Mouse (Mus musculus): ENCODE measurements at regions not wholly inside any gene's neighbourhood (a gene's known extent, or its start where the extent isn't known, plus 50 kb on each side); places are given as distances from the start of the nearest gene placed in this dataset.

DNA sequence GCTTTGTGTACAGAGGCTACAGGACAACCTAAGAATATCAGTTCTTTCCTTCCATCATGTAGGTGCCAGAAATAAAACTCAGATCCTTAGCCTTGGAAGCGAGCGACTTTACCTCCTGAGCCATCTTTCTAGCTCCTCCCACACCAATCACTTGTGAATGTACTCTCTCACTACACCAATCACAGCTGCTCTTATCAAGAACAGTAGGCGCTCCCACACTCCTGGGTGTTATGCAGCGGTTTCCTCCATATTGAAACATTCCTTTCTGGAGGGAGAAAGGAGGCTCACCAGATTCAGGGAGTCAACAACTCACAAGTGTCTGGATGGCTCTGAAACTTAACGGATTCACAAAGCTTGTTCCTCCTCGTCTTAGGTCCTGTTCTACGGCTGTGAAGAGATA is 168.1 kb upstream of the Arid2 start:
- no peak for DNase-seq (ENCODE audit: low spot score in 2 of 2)

DNA sequence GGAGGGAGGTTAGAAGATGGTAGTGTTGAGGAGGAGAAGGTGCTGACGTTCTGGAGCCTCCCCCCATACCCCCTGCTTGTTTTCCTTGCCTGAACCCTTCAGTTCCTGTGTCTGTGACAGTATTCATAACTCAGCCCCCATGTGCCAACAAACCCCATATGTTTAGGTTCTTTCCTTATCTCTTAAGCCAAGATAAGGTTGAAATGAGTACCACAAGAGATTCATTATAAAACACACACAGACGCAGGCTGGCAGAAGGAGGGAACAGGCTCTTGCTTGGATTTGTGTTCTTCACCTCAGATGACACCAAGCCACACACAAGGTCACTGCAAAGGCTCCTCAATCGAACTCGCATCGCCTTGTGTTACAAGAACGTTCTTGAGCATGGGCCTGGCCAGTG is 162.9 kb upstream of the Arid2 start:
- peak in 1 of 2 experiments; percentile 33 for DNase-seq (ENCODE audit: low spot score in 2 of 2)

DNA sequence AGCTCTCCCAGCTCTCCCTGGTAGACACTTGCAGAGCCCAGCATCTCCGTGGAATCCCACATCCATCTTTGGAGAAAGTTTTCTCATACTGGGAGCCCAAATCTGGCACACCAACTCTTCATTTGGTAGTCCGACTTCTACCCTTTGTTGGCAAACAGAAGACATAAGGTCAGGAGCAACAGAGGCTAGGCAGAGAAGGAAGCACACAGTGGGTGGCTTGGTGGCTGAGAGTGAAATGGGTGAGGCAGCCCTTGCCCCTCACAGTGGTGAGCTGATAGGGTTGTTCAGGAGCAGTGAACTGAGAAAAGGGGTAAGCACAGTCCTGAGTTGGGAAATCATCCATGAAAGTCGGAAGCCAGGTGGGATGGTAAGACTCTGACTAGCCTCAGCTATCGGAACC is 157.6 kb upstream of the Arid2 start:
- DNase-seq (ENCODE audit: low spot score in 2 of 2), result no peak

DNA sequence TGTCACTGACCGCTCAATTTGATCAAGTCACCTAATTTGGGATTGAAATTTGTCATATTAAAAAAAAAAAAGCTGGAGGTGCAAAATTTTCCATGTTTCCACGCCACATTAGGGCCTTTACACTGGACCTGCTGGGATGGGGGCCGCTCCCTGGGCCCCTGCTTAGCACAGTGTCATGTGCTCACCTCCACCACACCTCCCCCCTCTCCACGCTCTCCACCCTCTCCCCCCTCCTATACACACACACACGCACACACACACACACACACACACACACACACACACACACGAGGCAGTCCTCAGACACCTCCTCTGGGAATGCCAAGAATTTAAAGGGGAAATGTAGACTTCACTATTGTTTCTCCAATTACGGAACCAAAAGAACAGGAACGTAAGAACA is 156.8 kb upstream of the Arid2 start:
- no peak for DNase-seq (ENCODE audit: low spot score in 2 of 2)

DNA sequence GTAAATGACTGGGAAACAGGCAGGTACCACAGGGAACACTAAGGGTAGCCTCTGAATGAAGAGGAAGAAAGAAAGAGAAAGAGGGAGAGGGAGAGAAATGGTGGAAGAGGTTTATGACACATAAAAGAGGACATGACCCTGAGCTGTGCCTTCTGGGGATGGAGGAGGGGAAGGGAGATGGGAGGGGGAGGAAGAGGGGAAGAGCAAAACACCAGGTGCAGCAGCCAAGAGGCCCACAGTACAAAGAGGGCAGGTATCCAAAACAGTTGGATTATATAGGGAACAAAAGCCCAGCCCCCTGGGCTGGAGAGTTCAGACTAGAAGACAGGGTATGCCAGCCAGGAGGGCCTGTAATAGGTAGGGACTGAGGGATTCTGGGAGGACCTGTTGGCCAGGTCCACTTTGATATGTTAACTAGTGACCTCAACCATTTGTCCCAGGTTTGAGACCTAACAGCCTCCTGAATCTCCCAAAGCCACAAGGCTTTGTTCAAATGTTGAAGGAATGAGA is 155.7 kb upstream of the Arid2 start:
- no peak for DNase-seq (ENCODE audit: low spot score in 2 of 2)

DNA sequence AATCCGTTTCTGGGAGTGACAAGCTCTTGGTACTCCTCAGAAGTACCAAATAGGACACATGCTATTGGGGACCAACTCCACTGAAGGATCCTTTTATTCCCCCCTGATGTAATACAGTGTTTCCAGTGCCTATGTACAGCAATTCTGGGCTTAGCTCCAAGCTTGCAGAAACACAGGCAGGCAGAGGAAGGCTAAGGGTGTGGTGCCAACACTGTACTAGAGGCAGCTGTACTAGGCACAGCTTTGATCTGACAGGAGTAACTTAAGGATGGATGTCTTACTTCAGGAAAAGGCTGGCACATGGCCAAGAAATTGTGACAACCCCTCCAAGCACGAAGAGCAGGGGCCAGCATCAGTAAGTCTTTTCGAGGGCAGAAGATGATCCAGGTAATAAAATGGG is 154.7 kb upstream of the Arid2 start:
- DNase-seq (ENCODE audit: low spot score in 2 of 2), result peak; percentile 65 to 75

DNA sequence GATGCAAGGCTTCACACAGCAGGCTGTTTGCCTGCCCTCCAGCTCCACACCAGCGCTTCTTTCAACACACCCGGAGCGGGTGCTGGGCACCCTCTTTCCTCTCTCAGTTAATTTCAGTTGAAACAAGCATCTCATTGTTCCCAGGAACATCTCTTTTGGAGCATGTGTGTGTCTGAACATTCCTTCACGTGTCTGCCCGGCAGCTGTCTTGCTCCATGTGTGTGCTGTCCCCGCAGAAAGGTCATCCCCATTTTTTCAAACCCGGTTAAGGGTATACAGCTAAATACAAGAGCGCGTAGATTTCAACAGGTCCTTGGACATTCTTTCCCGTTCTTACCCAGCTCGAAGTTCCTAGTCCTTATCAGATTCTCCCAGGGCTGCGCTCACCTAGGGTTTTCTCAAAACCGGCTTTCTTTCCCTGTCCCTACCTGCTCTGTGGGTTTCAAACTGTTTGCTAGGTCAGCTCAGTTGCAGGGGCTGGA is 152.0 kb upstream of the Arid2 start:
- DNase-seq (ENCODE audit: low spot score in 2 of 2), result peak in 1 of 2 experiments; percentile 32

DNA sequence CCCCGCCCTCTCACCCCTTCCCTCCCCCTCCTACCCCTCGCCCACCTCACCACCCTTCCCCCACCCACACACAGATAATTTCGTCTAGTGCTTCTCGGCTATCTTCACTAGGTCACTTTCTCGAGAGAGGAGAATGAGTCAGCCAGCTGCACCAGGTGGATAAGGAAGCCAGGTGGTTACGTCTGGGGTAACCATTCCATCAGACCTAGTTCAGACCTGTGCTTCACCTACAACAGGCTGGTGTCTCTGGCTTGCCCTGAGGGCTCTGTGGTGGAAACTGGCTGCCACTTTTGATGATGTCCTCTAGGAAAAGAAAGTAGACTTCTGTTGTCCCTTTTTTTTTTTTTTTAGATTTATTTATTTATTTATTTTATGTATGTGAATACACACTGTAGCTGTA is 151.5 kb upstream of the Arid2 start:
- DNase-seq (ENCODE audit: low spot score in 2 of 2), result no peak

DNA sequence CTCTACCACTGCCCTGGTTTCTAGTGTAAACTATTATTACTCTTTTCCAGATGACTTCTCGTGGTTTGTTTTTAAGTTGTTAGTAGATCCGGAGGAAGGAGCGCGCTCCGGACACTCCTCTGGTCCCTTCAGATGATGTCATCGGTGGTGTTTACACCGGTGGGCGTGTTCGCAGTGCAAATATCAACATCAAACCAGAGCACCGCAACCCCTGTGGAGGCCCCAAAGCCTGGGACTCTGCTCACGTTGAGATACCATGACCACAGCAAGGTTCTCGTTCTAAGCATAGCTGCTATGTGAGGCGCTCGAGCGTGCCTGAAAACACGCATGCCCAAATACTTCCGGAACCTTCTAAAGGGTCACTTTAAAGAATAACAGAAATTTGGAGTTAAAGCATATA is 149.8 kb upstream of the Arid2 start:
- no peak for DNase-seq (ENCODE audit: low spot score in 2 of 2)

DNA sequence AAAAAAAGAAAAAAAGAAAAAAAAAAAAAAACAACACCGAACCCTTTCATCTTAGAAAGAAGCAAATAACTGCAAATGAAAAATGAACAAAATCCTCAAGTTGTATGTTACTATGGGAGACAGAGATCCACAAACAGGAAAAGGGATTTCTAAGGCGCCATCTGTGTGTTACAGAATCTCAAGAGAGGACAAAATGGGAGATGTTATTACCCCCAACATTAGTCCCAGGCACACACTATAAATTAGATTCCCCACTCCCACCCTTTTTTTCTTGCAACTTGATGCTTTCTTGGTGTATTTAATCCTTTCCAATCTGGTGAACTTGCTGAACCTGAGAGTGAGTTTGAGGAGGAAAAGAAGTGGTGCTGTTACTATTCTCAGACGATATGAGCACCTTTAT is 149.4 kb upstream of the Arid2 start:
- DNase-seq (ENCODE audit: low spot score in 2 of 2), result no peak

DNA sequence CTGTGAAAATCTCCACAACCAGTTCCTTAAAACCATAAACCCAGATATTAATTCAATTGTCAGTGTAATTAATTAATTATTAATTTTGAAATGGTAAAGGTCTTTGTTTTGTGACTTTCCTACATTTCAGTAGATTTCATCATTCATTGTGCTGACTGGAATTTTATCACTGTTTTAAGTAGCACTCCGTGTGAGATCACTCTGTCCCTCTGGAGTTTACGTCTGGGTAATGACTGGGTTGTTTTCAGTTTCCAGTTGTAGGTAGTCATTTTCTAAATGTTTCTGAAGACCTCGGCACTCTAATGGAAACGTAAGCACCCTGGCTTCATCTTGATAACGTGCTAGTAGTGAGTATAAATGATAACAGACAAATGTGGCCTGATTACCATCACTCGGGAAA is 133.8 kb upstream of the Arid2 start:
- DNase-seq (ENCODE audit: low spot score in 2 of 2), result no peak

DNA sequence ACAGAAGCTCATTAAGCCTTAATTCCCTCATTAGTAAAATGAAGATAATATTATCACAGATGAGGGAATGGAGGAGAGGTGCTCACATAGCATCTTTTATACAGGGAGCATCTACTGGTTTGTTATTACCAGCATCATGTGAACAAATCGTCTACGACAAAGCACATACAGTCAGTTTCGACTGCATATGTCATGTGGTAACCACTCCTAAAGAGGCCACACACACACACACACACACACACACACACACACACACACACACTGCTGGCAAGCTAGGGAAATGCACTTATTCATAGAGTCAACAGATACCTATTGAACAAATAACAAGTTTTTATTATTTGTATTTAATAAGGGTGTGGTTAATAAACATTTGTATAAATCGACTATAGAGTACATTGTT is 129.0 kb upstream of the Arid2 start:
- no peak for DNase-seq (ENCODE audit: low spot score in 2 of 2)

DNA sequence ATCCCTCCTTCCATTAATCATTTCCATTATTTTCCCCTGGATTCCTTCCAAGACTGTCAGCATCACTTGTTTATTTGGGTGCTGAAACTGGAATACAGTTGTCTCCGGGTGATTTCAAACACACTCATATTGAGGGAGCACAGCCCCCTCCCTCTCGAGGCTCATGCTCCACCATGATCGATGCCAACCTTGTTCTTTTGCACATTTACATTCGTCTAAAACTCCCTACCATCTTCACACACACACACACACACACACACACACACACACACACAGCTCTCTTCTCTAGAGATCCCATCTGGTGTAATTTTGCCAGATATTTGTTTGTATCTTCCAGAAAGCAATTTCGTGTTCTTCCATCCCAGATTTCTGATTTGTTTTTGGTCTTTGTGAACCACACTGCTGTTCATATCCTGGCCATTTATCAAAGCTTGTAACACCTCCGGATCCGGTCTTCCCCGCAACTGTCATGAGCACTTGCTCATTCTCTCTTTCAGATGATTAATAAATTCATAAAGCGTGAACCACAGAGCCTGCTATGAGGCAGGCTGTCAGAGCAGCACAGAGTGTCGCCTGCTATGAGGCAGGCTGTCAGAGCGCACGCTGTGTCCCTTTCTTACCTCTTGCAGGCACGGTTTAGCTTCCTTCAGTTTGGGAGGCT is 122.4 kb upstream of the Arid2 start:
- peak; percentile 25 to 36 for DNase-seq (ENCODE audit: low spot score in 2 of 2)

DNA sequence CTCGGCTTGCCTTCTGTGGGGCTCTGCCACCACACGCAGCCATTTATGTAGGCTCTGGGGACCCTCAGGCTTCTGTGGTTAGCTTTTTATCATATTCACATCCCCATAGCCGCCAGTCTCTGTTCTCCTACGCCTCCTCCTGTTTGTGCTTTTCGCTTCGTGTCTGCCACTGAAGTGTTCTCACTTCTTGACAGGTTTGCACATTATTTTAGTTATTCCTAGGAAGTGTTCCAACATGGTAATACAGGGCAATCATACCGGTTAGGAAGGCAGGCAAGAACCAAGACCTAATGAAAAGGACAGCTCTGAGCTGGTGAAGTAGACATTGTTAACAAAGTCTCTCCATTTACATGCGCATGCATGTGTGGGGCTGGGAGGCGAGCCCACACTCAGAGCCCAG is 120.1 kb upstream of the Arid2 start:
- DNase-seq (ENCODE audit: low spot score in 2 of 2), result no peak

DNA sequence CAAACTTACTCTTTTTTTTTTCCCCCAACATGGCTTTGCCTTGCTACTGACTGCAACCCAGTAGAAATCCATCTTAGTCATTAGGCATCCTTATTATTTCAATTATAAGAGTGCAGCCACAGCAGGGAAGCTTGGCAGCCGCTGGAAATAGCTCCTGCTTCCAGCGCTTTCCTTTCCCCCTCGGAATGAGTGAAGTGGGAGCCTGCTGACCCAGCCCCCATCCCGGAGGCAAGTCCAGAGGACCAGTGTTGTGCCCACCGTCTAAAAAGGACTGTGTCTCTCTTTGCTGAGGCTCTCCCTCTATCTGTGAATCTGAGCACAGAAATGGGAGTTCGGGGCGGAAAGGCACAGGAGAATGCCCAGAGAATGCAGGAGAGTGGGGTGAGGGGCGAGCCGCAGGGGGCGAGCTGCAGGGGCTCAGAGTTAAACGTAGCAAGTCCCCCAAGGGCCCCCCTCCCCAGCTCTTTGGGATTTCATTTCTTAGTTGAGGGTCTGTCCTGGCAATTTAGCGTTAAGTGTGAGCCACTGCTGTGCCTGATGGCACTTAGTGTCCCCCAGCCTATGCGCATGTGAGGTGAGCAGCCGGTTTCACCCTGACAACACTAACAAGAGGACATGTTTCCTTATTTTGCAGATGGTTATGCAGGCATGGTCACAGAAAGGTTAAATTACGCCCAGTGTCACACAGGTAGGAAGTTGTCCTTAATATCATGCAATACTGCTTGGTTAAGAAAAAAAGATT is 117.4 kb upstream of the Arid2 start:
- no peak for DNase-seq (ENCODE audit: low spot score in 2 of 2)

DNA sequence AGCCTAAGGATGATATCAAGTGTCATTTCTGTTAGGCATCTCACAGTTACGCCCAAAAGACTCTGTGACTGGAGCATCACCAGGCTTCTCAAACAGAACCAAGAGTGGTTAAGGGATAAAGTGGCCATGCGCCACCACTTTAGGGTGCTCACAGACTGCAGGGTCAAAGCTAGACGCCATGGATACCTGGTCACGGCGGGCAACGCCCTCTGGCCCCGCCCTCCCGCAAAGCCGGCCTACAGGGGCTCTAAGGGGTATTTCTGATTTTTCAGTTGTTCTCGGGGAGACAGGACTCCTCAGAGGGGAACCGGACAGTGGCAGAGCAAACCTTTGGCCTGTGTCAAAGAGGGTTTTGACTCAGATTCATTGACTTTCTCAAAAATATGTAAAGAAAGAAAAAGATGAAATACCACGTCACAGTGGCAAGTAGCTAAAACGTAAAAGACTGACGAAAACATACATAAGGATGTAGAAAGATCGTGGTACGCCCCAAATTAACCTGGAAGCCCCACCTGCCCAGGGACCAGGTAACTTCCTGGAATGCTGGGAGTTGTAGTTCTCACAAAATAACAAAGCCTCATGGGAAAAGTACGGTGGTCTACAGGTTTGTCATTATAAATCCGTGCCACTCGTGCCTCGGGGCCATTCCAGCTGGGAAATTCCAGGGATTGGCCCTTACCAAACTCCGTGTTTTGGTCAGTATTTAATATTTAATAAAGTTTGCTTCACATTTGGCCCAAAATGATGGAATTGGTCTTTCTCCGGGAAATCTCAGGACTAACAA is 116.1 kb upstream of the Arid2 start:
- peak; percentile 45 to 46 for DNase-seq (ENCODE audit: low spot score in 2 of 2)

DNA sequence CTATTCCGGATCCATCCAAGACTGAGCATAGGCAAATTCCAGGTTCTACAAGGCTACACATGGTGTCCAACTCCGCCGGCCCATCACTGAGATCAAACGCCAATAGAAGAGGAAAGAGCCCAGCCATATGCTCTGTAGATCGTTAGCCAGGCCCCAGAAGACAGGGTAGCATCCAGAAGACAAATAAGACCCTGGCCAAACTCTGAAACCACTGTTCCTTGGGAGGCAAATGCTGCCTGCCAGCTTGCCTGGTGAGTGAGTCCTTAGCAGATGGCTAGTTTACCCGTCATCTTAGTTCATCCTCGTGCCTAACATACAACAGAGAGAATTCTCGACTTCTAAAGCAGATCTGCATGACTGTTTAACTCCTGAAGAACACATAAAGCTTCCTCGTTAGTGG is 109.4 kb upstream of the Arid2 start:
- no peak for DNase-seq (ENCODE audit: low spot score in 2 of 2)

DNA sequence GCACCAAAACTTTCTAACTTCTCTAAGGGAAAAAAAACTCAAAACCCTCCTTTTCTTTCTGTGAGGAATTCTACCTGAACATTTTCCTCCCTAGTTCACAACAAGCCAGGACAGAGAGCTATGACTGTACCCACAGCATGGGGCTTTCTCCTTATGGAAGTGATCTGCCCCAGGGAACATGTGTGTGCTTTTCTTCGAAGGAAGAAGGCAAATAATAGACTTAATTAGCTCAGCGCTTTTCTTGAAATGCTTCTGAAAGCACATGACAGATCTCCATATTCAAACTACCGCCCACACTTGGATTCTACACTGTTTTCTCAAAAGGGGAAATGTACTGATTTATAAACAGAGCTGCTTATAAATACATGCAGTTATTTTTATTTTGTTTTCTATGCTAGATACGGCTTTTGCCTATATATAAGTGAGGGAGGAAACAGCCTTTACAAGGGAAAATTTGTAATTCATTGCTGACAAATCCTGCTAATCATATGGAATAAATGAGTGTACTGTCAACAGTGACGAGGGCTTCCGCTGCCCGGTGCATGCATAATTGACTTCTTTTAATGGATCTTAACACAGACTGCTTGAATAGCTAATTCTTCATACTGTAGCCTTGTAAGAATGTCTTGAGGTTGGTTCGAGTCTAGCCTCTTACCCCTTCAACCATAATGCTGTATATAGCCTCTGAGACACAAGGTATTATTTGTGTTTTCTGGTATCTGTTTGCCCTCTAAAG is 108.8 kb upstream of the Arid2 start:
- no peak for DNase-seq (ENCODE audit: low spot score in 2 of 2)

DNA sequence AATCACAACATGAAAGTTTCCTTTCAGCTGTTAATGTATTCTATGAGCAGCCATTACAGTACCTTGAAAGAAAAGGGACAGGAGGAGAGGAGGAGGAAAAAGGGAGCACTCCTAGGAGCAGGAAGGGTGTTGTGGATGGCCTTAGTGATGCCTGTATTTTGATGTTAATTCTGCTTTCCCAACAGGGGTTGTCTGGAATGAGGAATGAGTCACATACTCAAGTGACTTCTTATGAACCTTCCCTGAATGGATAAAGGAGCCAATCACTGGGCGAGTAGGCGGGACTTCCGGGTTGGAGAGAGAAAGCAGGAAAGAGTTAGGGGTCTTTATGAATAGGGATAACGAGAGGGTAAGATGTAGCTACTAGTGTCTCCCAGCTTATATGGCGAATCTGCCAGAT is 107.8 kb upstream of the Arid2 start:
- DNase-seq (ENCODE audit: low spot score in 2 of 2), result no peak

DNA sequence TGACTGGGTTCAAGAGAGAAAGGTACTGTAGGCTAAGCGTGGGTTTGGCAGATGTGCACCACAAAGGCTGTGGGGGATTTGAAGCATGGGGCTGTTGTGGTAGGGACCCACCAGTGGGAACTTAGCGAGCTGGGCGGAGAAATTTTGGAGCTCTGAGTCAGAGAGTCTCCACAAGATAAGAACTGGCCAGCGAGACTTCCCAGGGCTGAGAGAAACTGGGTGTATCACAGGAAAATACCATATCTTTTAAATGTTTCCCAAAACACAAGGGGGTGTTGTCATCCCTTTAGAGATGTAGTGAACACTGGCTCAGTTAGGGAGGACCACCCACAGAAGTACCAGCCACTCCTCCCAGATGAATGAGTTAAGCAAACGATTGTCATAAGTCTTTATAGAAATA is 107.3 kb upstream of the Arid2 start:
- DNase-seq (ENCODE audit: low spot score in 2 of 2), result no peak

DNA sequence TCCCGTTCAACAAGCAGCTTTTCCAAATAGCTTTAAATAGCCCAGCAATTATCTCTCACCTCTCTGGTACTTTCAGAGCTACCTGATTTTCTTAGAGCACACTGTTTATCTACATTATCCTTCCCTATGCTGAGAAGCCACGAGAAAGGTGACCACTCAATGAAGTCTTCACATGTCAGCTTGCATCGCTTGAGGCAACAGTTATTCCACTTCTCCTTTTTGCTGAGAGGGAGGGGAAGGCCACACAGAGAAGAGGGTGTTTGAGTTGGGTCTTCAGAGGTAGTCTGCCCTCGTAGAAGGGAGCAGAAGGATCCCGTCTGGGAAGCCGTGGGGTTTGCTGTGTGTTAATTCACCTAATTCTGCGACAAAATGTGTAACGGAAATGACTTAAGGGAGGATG is 106.3 kb upstream of the Arid2 start:
- DNase-seq (ENCODE audit: low spot score in 2 of 2), result no peak

DNA sequence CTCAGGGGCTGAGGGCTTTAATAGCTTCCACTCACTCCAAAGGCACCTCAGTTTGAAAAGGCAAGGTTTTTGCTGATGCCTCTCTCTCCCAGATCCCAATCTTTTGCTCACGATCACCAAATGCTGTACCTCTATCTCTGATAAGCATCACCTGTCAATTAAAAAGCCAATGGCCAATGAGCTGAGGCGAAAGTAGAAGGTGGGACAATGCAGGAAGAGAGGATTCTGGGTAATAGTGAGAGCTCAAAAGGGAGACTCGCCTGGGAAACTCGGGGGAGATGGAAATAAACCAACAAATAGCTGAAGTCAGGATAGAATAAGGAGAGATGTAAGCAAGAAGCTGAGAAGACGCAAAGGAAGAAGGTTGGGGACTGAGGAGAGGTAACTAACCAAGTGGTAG is 105.0 kb upstream of the Arid2 start:
- DNase-seq (ENCODE audit: low spot score in 2 of 2), result no peak
